ENCODE assay signal across 1 mouse cellular context in genomic region chr3:103850644-103851363, GRCm38 (mm10).
TF ChIP-seq lines count a peak whose summit lies in the region.

No protein-coding gene starts in this region.

TF ChIP-seq in CH12.LX, 34 proteins besides CTCF, POLR2A, EP300 and RAD21 (continued from another document):
- TF ChIP-seq KAT2A (IDR thresholded peaks at IDR 0.05; ENCODE audit: insufficient replicate concordance, low read length): 0 out of 2 replicates have a peak, but pooled peaks have one; percentile 15
